Mouse (Mus musculus): ENCODE data around the gene Ptprn2.

DNA sequence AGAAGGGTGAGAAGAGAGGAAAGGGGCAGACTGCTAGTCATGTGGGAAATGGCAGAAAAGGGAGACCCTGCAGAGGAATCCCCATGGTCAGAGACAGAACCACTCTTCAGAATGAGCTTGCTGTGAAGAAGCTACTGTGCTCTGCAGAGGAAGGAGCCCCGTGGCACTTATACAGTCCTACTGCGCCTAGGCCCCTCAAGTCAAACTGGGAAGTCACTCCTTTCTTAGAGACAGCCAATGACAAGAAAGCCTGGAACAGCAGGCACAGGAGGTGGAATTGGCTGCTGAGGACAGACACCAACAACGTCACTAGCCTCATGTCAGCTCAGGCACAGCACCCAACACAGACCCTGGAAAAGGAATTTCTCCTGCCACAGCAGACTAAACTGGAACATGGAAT is 830.1 kb downstream of the Ptprn2 start:
- TF ChIP-seq CTCF (IDR thresholded peaks at IDR 0.05; ENCODE audit: low read depth, low read length): no peak
- no peak for TF ChIP-seq POLR2A (IDR thresholded peaks at IDR 0.05; ENCODE audit: insufficient read depth, low read length)

Data from ES-Bruce4 (cell line).